Mouse (Mus musculus): Measurements from ENCODE around the gene Hoxb2.

Hoxb2 gene

GRCm38 (mm10) chr11:96350341-96350624 is at the start of gene Hoxb2:
Gene Hoxb2, plus strand, starts transcription at chr11:96350525.
- DNase-seq (ENCODE audit: low spot score) = no peak

GRCm38 (mm10) chr11:96301064-96301431 is 49.3 kb upstream of the Hoxb2 start:
- DNase-seq (ENCODE audit: low spot score) = no peak

- DNase-seq (ENCODE audit: low spot score) = peak; percentile 76
Observed at GRCm38 (mm10) chr11:96301837-96302236, 48.5 kb upstream of the Hoxb2 start.

- no peak for DNase-seq (ENCODE audit: low spot score)
Observed at GRCm38 (mm10) chr11:96302381-96303150, 47.8 kb upstream of the Hoxb2 start.

GRCm38 (mm10) chr11:96303151-96304099 is 46.9 kb upstream of the Hoxb2 start, which contains the start of gene Hoxb5:
Gene Hoxb5, plus strand, starts transcription at chr11:96303336.
- no peak for DNase-seq (ENCODE audit: low spot score)

GRCm38 (mm10) chr11:96304381-96305195 is 45.7 kb upstream of the Hoxb2 start:
- DNase-seq (ENCODE audit: low spot score) = no peak

- no peak for DNase-seq (ENCODE audit: low spot score)
Observed at GRCm38 (mm10) chr11:96305505-96306182, 44.7 kb upstream of the Hoxb2 start.

GRCm38 (mm10) chr11:96306183-96306907 is 44.0 kb upstream of the Hoxb2 start:
- no peak for DNase-seq (ENCODE audit: low spot score)

GRCm38 (mm10) chr11:96306908-96307269 is 43.4 kb upstream of the Hoxb2 start:
- DNase-seq (ENCODE audit: low spot score) = no peak

GRCm38 (mm10) chr11:96308763-96309162 is 41.6 kb upstream of the Hoxb2 start:
- DNase-seq (ENCODE audit: low spot score) = no peak

- no peak for DNase-seq (ENCODE audit: low spot score)
Observed at GRCm38 (mm10) chr11:96309288-96309687, 41.0 kb upstream of the Hoxb2 start.

GRCm38 (mm10) chr11:96310183-96310938 is 40.0 kb upstream of the Hoxb2 start:
- no peak for DNase-seq (ENCODE audit: low spot score)

GRCm38 (mm10) chr11:96311097-96311496 is 39.2 kb upstream of the Hoxb2 start:
- no peak for DNase-seq (ENCODE audit: low spot score)

- no peak for DNase-seq (ENCODE audit: low spot score)
Observed at GRCm38 (mm10) chr11:96311520-96312417, 38.6 kb upstream of the Hoxb2 start.

GRCm38 (mm10) chr11:96313134-96313533 is 37.2 kb upstream of the Hoxb2 start:
- DNase-seq (ENCODE audit: low spot score) = no peak

GRCm38 (mm10) chr11:96313806-96314428 is 36.4 kb upstream of the Hoxb2 start:
- no peak for DNase-seq (ENCODE audit: low spot score)

- DNase-seq (ENCODE audit: low spot score) = no peak
Observed at GRCm38 (mm10) chr11:96314671-96315343, 35.5 kb upstream of the Hoxb2 start.

GRCm38 (mm10) chr11:96315344-96315681 is 35.0 kb upstream of the Hoxb2 start:
- DNase-seq (ENCODE audit: low spot score) = no peak
